16 mouse cellular contexts compared by ENCODE assay signal in genomic region chr16:86881583-86881982, GRCm38 (mm10).
DNase-seq lines count a peak whose midpoint lies in the region; ATAC-seq and TF ChIP-seq lines count a peak whose summit lies in the region.
"Had no signal": no experiment of that assay in that cellular context is flagged by ENCODE, and none has a peak within 500 bp of the region (broad histone marks: within the 10 kb centered on the region; RNA-seq: fewer than 3 reads in every experiment).

No protein-coding gene starts in this region.

- H3K27ac ChIP-seq in heart, embryonic 11.5 days (ENCODE audit: low read depth, low read length) = no peak overlapping the region
- no peak overlapping the region for H3K27ac ChIP-seq in limb, embryonic 14.5 days (replicated peaks; ENCODE audit: low read depth, low read length)
- H3K27ac ChIP-seq in limb, embryonic 10.5 days = no peak overlapping the region
- H3K27ac ChIP-seq: intestine, embryonic 15.5 days; liver, embryonic 15.5 days; neural tube, embryonic 12.5 days had no signal

- TF ChIP-seq POLR2A in limb, embryonic 14.5 days (IDR thresholded peaks at IDR 0.05; ENCODE audit: borderline replicate concordance, extremely low read depth, insufficient read depth, insufficient read length) = no peak

- no peak overlapping the region for H3K4me2 ChIP-seq in heart, embryonic 11.5 days
- H3K4me2 ChIP-seq in limb, embryonic 14.5 days (replicated peaks; ENCODE audit: low read depth, low read length, severe bottlenecking) = no peak overlapping the region
- H3K4me2 ChIP-seq: heart, embryonic 12.5 days; intestine, embryonic 15.5 days; liver, embryonic 15.5 days; neural tube, embryonic 12.5 days had no signal

- no peak overlapping the region for H3K9ac ChIP-seq in heart, embryonic 11.5 days (ENCODE audit: low read depth, low read length)
- no peak overlapping the region for H3K9ac ChIP-seq in limb, embryonic 14.5 days (ENCODE audit: low read depth, low read length, severe bottlenecking)
- H3K9ac ChIP-seq: heart, embryonic 12.5 days; intestine, embryonic 15.5 days; liver, embryonic 15.5 days; neural tube, embryonic 12.5 days had no signal

- peak; percentile 9 for TF ChIP-seq CTCF in Patski (IDR thresholded peaks at IDR 0.05)

- DNase-seq in heart, adult 18-20 months = peak; percentile 26 to 33
- DNase-seq in limb, embryonic 14.5 days (ENCODE audit: low spot score) = peak; percentile 22
- DNase-seq in limb, embryonic 10.5 days (ENCODE audit: low spot score) = no peak
- no peak for DNase-seq in Patski (ENCODE audit: low read depth, low spot score)
- DNase-seq in gastrocnemius, postnatal 25 days = peak; percentile 10
- no peak for DNase-seq in thymus, postnatal 0 days (ENCODE audit: low spot score)
- DNase-seq: spleen, adult 18-20 months; thymus, postnatal 4 days had no signal

- H3K36me3 ChIP-seq in heart, embryonic 11.5 days (ENCODE audit: control insufficient read depth, insufficient read depth, low read length) = no peaks in the 10 kb centered on the region
- H3K36me3 ChIP-seq in limb, embryonic 14.5 days (ENCODE audit: control insufficient read depth, insufficient read depth, low read length) = no peaks in the 10 kb centered on the region
- no peaks in the 10 kb centered on the region for H3K36me3 ChIP-seq in limb, embryonic 10.5 days
- H3K36me3 ChIP-seq: G1E; heart, embryonic 12.5 days; intestine, embryonic 15.5 days; liver, embryonic 15.5 days; neural tube, embryonic 12.5 days had no signal

- H3K9me3 ChIP-seq in heart, embryonic 11.5 days (replicated peaks; ENCODE audit: control insufficient read depth, low read length) = no peaks in the 10 kb centered on the region
- no peaks in the 10 kb centered on the region for H3K9me3 ChIP-seq in limb, embryonic 14.5 days (ENCODE audit: control insufficient read depth, low read length)
- no peaks in the 10 kb centered on the region for H3K9me3 ChIP-seq in limb, embryonic 10.5 days (replicated peaks)
- H3K9me3 ChIP-seq: heart, embryonic 12.5 days; intestine, embryonic 15.5 days; liver, embryonic 15.5 days; megakaryocyte, embryonic 14.5 days; neural tube, embryonic 12.5 days had no signal

- POLR2A ChIA-PET in Patski (lab: Charles Lee) = interaction anchor here (0.7 kb wide), 1 partner anchor 1073 kb away, joined by 3 read pairs; no protein-coding TSS in a partner anchor

- H3K4me3 ChIP-seq in heart, embryonic 11.5 days (ENCODE audit: low read depth, low read length) = no peak overlapping the region
- H3K4me3 ChIP-seq in limb, embryonic 14.5 days (replicated peaks; ENCODE audit: low read length) = no peak overlapping the region
- H3K4me3 ChIP-seq in limb, embryonic 10.5 days = no peak overlapping the region
- H3K4me3 ChIP-seq: erythroblast, embryonic 14.5 days; heart, embryonic 12.5 days; intestine, embryonic 15.5 days; liver, embryonic 15.5 days; megakaryocyte, embryonic 14.5 days; neural tube, embryonic 12.5 days had no signal

- CTCF ChIA-PET in Patski (lab: Charles Lee) = interaction anchor here (1.3 to 6.4 kb wide), 3 partner anchors 66 to 1074 kb away, joined by 3 to 31 read pairs (median 7); no protein-coding TSS in a partner anchor

- 73% methylated on average over 5 of the region's 5 CpGs for WGBS in heart, embryonic 11.5 days (ENCODE audit: insufficient replicate concordance)
- WGBS in limb, embryonic 14.5 days = 52% methylated on average over 5 of the region's 5 CpGs
- WGBS in limb, embryonic 10.5 days = 81% methylated on average over 5 of the region's 5 CpGs

- no peak for ATAC-seq in heart, embryonic 11.5 days (replicated peaks; ENCODE audit: insufficient number of reproducible peaks, low FRiP score, low TSS enrichment)
- ATAC-seq in limb, embryonic 14.5 days (ENCODE audit: low FRiP score, low read depth) = no peak
- no peak for ATAC-seq in Patski
- ATAC-seq: intestine, embryonic 15.5 days had no signal

- no peaks in the 10 kb centered on the region for H3K4me1 ChIP-seq in heart, embryonic 11.5 days (ENCODE audit: control insufficient read depth, insufficient read depth, low read length)
- no peaks in the 10 kb centered on the region for H3K4me1 ChIP-seq in limb, embryonic 14.5 days (ENCODE audit: control insufficient read depth, insufficient read depth, low read length)
- no peaks in the 10 kb centered on the region; the same call in 1 of the 2 replicates for H3K4me1 ChIP-seq in limb, embryonic 10.5 days
- H3K4me1 ChIP-seq: heart, embryonic 12.5 days; intestine, embryonic 15.5 days; liver, embryonic 15.5 days; megakaryocyte, embryonic 14.5 days; neural tube, embryonic 12.5 days had no signal

- no peaks in the 10 kb centered on the region for H3K27me3 ChIP-seq in heart, embryonic 11.5 days (ENCODE audit: control insufficient read depth, insufficient read depth, low read length)
- H3K27me3 ChIP-seq in limb, embryonic 14.5 days (ENCODE audit: control insufficient read depth, insufficient read depth, low read length) = no peaks in the 10 kb centered on the region
- no peaks in the 10 kb centered on the region for H3K27me3 ChIP-seq in limb, embryonic 10.5 days (ENCODE audit: low read depth, poor library complexity, severe bottlenecking)
- H3K27me3 ChIP-seq in Patski = no peaks in the 10 kb centered on the region
- H3K27me3 ChIP-seq: heart, embryonic 12.5 days; intestine, embryonic 15.5 days; liver, embryonic 15.5 days; megakaryocyte, embryonic 14.5 days; neural tube, embryonic 12.5 days had no signal

- in situ Hi-C loops in Patski (cut with MboI; ENCODE audit: low pct_unique_long_range_greater_than_20kb) = loop anchor here (5.0 to 10.0 kb wide), 4 partner anchors 234 to 1074 kb away; no protein-coding TSS in a partner anchor

Comparison
In these comparisons a context has a peak if more than half of its experiments do, and no peak if none do; other contexts are left out.
1. DNase-seq: peak in heart, adult 18-20 months (2 of 2), limb, embryonic 14.5 days (single experiment) and gastrocnemius, postnatal 25 days (single experiment); none in limb, embryonic 10.5 days (single experiment), Patski (single experiment) and thymus, postnatal 0 days (single experiment).